ENCODE assay signal across 28 mouse cellular contexts in genomic region chr4:132093136-132093535, GRCm38 (mm10). TPM values are rescaled to one million over a fixed set of nuclear protein-coding genes. Genes with fewer than 3 reads are reported as not detected.
DNase-seq lines count a peak whose midpoint lies in the region; ATAC-seq and TF ChIP-seq lines count a peak whose summit lies in the region.
"Had no signal": no experiment of that assay in that cellular context is flagged by ENCODE, and none has a peak within 500 bp of the region (broad histone marks: within the 10 kb centered on the region; RNA-seq: fewer than 3 reads in every experiment).

No protein-coding gene starts in this region.

- TF ChIP-seq CTCF in gastrocnemius, adult 2 months (IDR thresholded peaks at IDR 0.05) = no peak
- TF ChIP-seq CTCF in intestine, postnatal 0 days (IDR thresholded peaks at IDR 0.05; ENCODE audit: low read depth) = no peak

- no peak overlapping the region for H3K27ac ChIP-seq in gastrocnemius, adult 2 months
- H3K27ac ChIP-seq in liver, embryonic 16.5 days (ENCODE audit: low read length) = no peak overlapping the region
- H3K27ac ChIP-seq in intestine, embryonic 14.5 days (ENCODE audit: low read depth) = no peak overlapping the region
- H3K27ac ChIP-seq in intestine, postnatal 0 days (ENCODE audit: low read depth, low read length) = peak overlapping the region; percentile 75
- H3K27ac ChIP-seq: embryonic facial prominence, embryonic 15.5 days; forebrain, embryonic 15.5 days; hindbrain, embryonic 14.5 days; layer of hippocampus, adult 2 months; limb, embryonic 10.5 days; midbrain, embryonic 15.5 days; neural tube, embryonic 12.5 days had no signal

- no peak overlapping the region for H3K4me3 ChIP-seq in gastrocnemius, adult 2 months
- no peak overlapping the region for H3K4me3 ChIP-seq in liver, embryonic 16.5 days (ENCODE audit: low read depth, low read length)
- H3K4me3 ChIP-seq in intestine, embryonic 14.5 days (ENCODE audit: low read depth, low read length) = no peak overlapping the region
- no peak overlapping the region for H3K4me3 ChIP-seq in intestine, postnatal 0 days (ENCODE audit: low read depth, low read length)
- H3K4me3 ChIP-seq: embryonic facial prominence, embryonic 15.5 days; forebrain, embryonic 15.5 days; layer of hippocampus, adult 2 months; limb, embryonic 10.5 days; megakaryocyte, embryonic 14.5 days; midbrain, embryonic 15.5 days; neural tube, embryonic 12.5 days had no signal

- no peak overlapping the region for H3K4me2 ChIP-seq in liver, embryonic 16.5 days (ENCODE audit: low read depth, low read length)
- no peak overlapping the region for H3K4me2 ChIP-seq in intestine, embryonic 14.5 days (ENCODE audit: low read length)
- peak overlapping the region; percentile 22 for H3K4me2 ChIP-seq in intestine, postnatal 0 days (replicated peaks; ENCODE audit: low read depth)
- H3K4me2 ChIP-seq: embryonic facial prominence, embryonic 15.5 days; forebrain, embryonic 15.5 days; hindbrain, embryonic 14.5 days; lung, embryonic 14.5 days; midbrain, embryonic 15.5 days; neural tube, embryonic 12.5 days had no signal

- WGBS in liver, embryonic 16.5 days (ENCODE audit: insufficient replicate concordance) = 62% methylated on average over 6 of the region's 6 CpGs
- 59% methylated on average over 6 of the region's 6 CpGs for WGBS in intestine, embryonic 14.5 days
- 36% methylated on average over 6 of the region's 6 CpGs for WGBS in intestine, postnatal 0 days

- intact Hi-C loops in gastrocnemius, adult 2 months (cut with DNase I) = no loop called here

- no peaks in the 10 kb centered on the region for H3K4me1 ChIP-seq in liver, embryonic 16.5 days (ENCODE audit: control insufficient read depth, low read depth, low read length)
- H3K4me1 ChIP-seq in intestine, embryonic 14.5 days (replicated peaks; ENCODE audit: control insufficient read depth, insufficient read depth, low read length) = no peaks in the 10 kb centered on the region
- no peaks in the 10 kb centered on the region; the same call in none of the 2 replicates for H3K4me1 ChIP-seq in intestine, postnatal 0 days (replicated peaks; ENCODE audit: control insufficient read depth, insufficient read depth, low read length)
- H3K4me1 ChIP-seq: embryonic facial prominence, embryonic 15.5 days; forebrain, embryonic 15.5 days; limb, embryonic 10.5 days; midbrain, embryonic 15.5 days; neural tube, embryonic 12.5 days had no signal

- no peaks in the 10 kb centered on the region for H3K9me3 ChIP-seq in liver, embryonic 16.5 days (replicated peaks; ENCODE audit: control insufficient read depth, low read length)
- no peaks in the 10 kb centered on the region for H3K9me3 ChIP-seq in intestine, embryonic 14.5 days (ENCODE audit: control insufficient read depth, low read length)
- H3K9me3 ChIP-seq in intestine, postnatal 0 days (ENCODE audit: control insufficient read depth) = no peaks in the 10 kb centered on the region
- H3K9me3 ChIP-seq: embryonic facial prominence, embryonic 15.5 days; forebrain, embryonic 15.5 days; limb, embryonic 10.5 days; midbrain, embryonic 15.5 days; neural tube, embryonic 12.5 days had no signal

- no peaks in the 10 kb centered on the region for H3K27me3 ChIP-seq in liver, embryonic 16.5 days (ENCODE audit: control insufficient read depth, insufficient read depth, low read depth, low read length)
- H3K27me3 ChIP-seq in intestine, embryonic 14.5 days (replicated peaks; ENCODE audit: control insufficient read depth, insufficient read depth, low read length) = no peaks in the 10 kb centered on the region
- no peaks in the 10 kb centered on the region for H3K27me3 ChIP-seq in intestine, postnatal 0 days (replicated peaks; ENCODE audit: control insufficient read depth, insufficient read depth, low read length)
- H3K27me3 ChIP-seq: embryonic facial prominence, embryonic 15.5 days; forebrain, embryonic 15.5 days; midbrain, embryonic 15.5 days; neural tube, embryonic 12.5 days had no signal

- no peak overlapping the region for H3K9ac ChIP-seq in liver, embryonic 16.5 days (ENCODE audit: low read depth, low read length)
- no peak overlapping the region for H3K9ac ChIP-seq in intestine, embryonic 14.5 days (ENCODE audit: low read length)
- no peak overlapping the region for H3K9ac ChIP-seq in intestine, postnatal 0 days (ENCODE audit: low read depth, low read length)
- H3K9ac ChIP-seq: embryonic facial prominence, embryonic 15.5 days; forebrain, embryonic 15.5 days; hindbrain, embryonic 14.5 days; lung, embryonic 14.5 days; midbrain, embryonic 15.5 days; neural tube, embryonic 12.5 days had no signal

- ATAC-seq in liver, embryonic 16.5 days (ENCODE audit: low read depth) = peak; percentile 37; the same call in 1 of the 2 replicates
- peak; percentile 69; the same call in 1 of the 2 replicates for ATAC-seq in intestine, embryonic 14.5 days (replicated peaks; ENCODE audit: low FRiP score, low TSS enrichment, low read depth)
- peak; percentile 70 for ATAC-seq in intestine, postnatal 0 days
- ATAC-seq: forebrain, embryonic 15.5 days; inflammation-experienced regulatory T-cells, adult 6 months; midbrain, embryonic 15.5 days had no signal

- no peaks in the 10 kb centered on the region for H3K36me3 ChIP-seq in liver, embryonic 16.5 days (ENCODE audit: control insufficient read depth, insufficient read depth)
- no peaks in the 10 kb centered on the region for H3K36me3 ChIP-seq in intestine, embryonic 14.5 days (ENCODE audit: control insufficient read depth, insufficient read depth, low read length)
- H3K36me3 ChIP-seq in intestine, postnatal 0 days (ENCODE audit: control insufficient read depth, insufficient read depth) = no peaks in the 10 kb centered on the region
- H3K36me3 ChIP-seq: embryonic facial prominence, embryonic 15.5 days; forebrain, embryonic 15.5 days; limb, embryonic 10.5 days; midbrain, embryonic 15.5 days; neural tube, embryonic 12.5 days had no signal

- DNase-seq in gastrocnemius, adult 2 months = peak; percentile 42
- no peak for DNase-seq in gastrocnemius, postnatal 4 days (ENCODE audit: low spot score in 2 of 2)
- no peak for DNase-seq in liver
- no peak for DNase-seq in intestine, embryonic 14.5 days (ENCODE audit: low spot score)
- no peak for DNase-seq in cerebellum, postnatal 4 days (ENCODE audit: low spot score in 2 of 2)
- DNase-seq: cerebellum, adult 9-10 months; gastrocnemius, postnatal 36 days; heart, postnatal 4 days; kidney, postnatal 25 days; lung, embryonic 14.5 days; thymus, adult 2 months; thymus, postnatal 4 days had no signal

RNA-seq across cellular contexts. Expression of gene Epb41, which starts 18.0 kb away (rescaled TPM):
- 100 to 1,000 TPM; 102 to 113 TPM for total RNA-seq in gastrocnemius, adult 2 months (2021)
- total RNA-seq in gastrocnemius, postnatal 4 days (2021) = 10 to 100 TPM; 35.5 to 43.1 TPM
- 196 and 232 TPM in 2 replicates for polyA plus RNA-seq in liver, embryonic 16.5 days (2015; fragmentation: Nextera tagmentation; extraction: Ambion mirVana)
- 59.6 and 65.1 TPM in 2 replicates for polyA plus RNA-seq in intestine, embryonic 14.5 days (2014; fragmentation: Nextera tagmentation; extraction: Ambion mirVana)
- 22.2 TPM in 2 replicates for polyA plus RNA-seq in intestine, postnatal 0 days (2015; fragmentation: Nextera tagmentation; extraction: Ambion mirVana)

RNA-seq across cellular contexts. Expression of gene Gm10300, which starts 18.6 kb away (rescaled TPM):
- total RNA-seq in gastrocnemius, adult 2 months (2021) = under 1 TPM in 1 of 2 experiments, not detected in 1; 0.08 TPM
- total RNA-seq in gastrocnemius, postnatal 4 days (2021) = under 1 TPM in 1 of 2 experiments, not detected in 1; 0.10 TPM
- polyA plus RNA-seq in liver, embryonic 16.5 days (2015; fragmentation: Nextera tagmentation; extraction: Ambion mirVana) = 0.33 and 0.46 TPM in 2 replicates
- 0.09 TPM in 1 of 2 replicates, not detected in the other for polyA plus RNA-seq in intestine, embryonic 14.5 days (2014; fragmentation: Nextera tagmentation; extraction: Ambion mirVana)
- polyA plus RNA-seq in intestine, postnatal 0 days (2015; fragmentation: Nextera tagmentation; extraction: Ambion mirVana) = 0.08 and 0.09 TPM in 2 replicates
- total RNA-seq: gastrocnemius, postnatal 36 days; layer of hippocampus, adult 2 months; layer of hippocampus, postnatal 25 days had no signal
- polyA plus RNA-seq: brain, embryonic 14.5 days; C2C12; forebrain, embryonic 15.5 days; hindbrain, embryonic 14.5 days; inflammation-experienced regulatory T-cells, adult 6 months; limb, embryonic 10.5 days; midbrain, embryonic 15.5 days; neural tube, embryonic 12.5 days had no signal

RNA-seq across cellular contexts. Expression of gene Oprd1, which starts 51.1 kb away (rescaled TPM):
- total RNA-seq in gastrocnemius, adult 2 months (2021) = not detected
- under 1 TPM in 1 of 2 experiments, not detected in 1; 0.16 TPM for total RNA-seq in gastrocnemius, postnatal 4 days (2021)
- 0.02 and 0.04 TPM in 2 replicates for polyA plus RNA-seq in liver, embryonic 16.5 days (2015; fragmentation: Nextera tagmentation; extraction: Ambion mirVana)
- 0.24 and 0.38 TPM in 2 replicates for polyA plus RNA-seq in intestine, embryonic 14.5 days (2014; fragmentation: Nextera tagmentation; extraction: Ambion mirVana)
- 0.24 and 0.29 TPM in 2 replicates for polyA plus RNA-seq in intestine, postnatal 0 days (2015; fragmentation: Nextera tagmentation; extraction: Ambion mirVana)
- total RNA-seq: common myeloid progenitor, adult 5-6 weeks; gastrocnemius, postnatal 36 days; liver, adult 2 months had no signal
- polyA plus RNA-seq: inflammation-experienced regulatory T-cells, adult 6 months; liver, adult 2 months had no signal
